Mouse (Mus musculus) testis, postnatal 14 days (tissue): ENCODE measurements around the gene Lap3.

Experiments
- DNase-seq: peaks from one replicate; pipeline ENCODE4 v3.0.0; 2021; ENCODE audit warnings: low spot score

Lap3 gene

GRCm38 (mm10) chr5:45493191-45494092 lies at the start of gene Lap3:
TSS of gene Lap3 (plus strand) at chr5:45493374.
- peak; percentile 99 for DNase-seq

GRCm38 (mm10) chr5:45444130-45444832 lies 48.9 kb upstream of the Lap3 start:
- DNase-seq, result no peak

DNA sequence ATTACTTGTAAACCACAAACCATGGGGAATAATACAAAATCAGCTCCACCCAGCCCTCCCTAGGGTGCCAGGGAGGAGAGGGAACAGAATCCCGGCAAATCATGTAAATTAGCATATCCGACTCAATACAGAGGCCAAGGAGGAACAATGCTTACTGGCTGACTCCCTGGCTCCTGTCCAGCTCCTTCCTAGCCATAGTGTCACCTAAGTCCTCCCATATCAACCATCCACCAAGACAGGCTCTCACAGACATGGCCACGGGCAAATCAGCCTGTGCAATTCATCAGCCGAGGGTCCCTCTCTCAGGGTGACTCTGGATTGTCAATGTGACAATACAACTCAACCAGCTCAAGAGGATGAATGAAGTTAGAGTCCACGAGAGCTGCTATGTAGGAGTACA lies 44.5 kb upstream of the Lap3 start:
- DNase-seq, result no peak

DNA sequence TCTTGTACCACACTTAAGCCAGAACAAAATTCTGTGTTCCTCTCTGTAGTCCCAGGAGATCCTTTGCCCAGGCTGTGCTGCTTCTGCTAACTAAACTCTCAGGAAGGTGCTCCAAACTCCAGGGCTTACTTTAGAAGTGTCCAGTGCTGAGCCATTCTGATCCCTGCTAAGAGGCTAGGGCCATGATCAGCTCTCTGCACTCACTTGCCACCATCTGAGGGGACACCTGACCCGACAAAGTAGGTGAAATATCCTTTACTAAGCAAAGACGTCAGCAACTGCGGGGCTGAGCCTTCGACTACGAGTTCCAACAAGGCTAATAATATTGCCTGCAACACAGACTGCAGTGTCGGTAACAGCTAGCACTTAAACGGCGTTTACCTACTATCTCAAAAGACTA lies 44.0 kb upstream of the Lap3 start:
- no peak for DNase-seq

GRCm38 (mm10) chr5:45449831-45450716 lies 43.1 kb upstream of the Lap3 start, which contains the start of gene Qdpr:
TSS of gene Qdpr (minus strand) at chr5:45450236.
- peak; percentile 96 for DNase-seq

GRCm38 (mm10) chr5:45453451-45453850 lies 39.7 kb upstream of the Lap3 start, which contains the start of gene Clrn2:
TSS of gene Clrn2 (plus strand) at chr5:45453751.
- no peak for DNase-seq

GRCm38 (mm10) chr5:45454456-45454855 lies 38.7 kb upstream of the Lap3 start:
- no peak for DNase-seq

- no peak for DNase-seq
Observed at GRCm38 (mm10) chr5:45472880-45473450, 20.2 kb upstream of the Lap3 start.

GRCm38 (mm10) chr5:45473521-45473920 lies 19.7 kb upstream of the Lap3 start:
- no peak for DNase-seq

DNA sequence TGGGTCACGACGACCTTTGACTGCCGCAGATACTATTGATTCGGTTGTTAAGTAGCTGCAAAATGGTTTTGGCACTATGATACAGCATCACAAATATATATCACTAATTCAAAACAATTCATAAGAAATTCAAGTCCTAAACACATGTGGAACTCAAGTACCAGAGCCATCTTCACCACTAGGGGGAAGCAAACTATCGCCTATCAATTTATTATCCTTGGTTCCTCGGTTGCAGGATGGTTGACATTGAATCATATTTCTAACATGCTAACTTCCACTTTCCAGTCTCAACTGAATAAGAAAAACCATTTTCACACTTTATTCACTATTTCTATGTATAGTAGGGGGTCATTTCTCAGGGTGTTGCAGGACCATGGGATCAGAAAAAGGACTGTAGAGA lies 19.0 kb upstream of the Lap3 start:
- DNase-seq, result no peak

DNA sequence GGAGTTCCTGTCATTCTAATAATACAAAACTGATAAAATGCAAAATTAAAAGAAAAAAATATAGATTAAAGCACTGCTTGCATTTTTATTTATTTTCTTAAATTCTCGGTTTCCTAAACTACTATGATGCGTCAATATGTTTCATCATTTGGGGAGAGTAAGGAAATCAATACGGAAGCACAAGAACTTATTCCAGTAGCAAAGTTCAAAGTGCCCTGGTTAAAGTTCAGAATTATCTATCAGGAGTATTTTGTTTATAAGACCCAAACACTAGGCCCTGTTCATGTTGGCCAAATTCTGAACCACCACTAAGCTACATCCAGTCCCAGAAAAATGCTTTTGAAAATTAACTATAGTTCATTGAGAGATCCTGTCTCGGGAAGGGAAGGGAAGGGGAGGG lies 18.4 kb upstream of the Lap3 start:
- no peak for DNase-seq

DNA sequence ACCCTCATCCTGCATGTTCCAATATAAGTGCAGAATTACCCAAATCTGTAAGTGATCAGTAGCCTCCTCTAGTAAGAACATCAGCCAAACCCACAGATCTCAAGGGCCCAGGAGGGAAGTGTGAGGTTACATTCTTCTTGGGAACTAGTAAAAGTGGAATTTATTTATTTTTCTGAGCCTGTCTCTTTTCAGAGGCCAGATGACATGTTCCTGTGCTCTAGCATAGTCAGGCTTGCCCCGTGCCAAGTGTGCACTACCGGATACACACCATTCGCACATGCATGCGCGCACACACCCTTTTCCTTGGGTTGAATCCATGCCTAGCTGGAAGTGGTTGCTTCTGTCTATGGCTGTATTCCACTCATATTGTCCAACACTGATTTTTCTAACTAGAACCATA lies 17.4 kb upstream of the Lap3 start:
- no peak for DNase-seq

GRCm38 (mm10) chr5:45476288-45476687 lies 16.9 kb upstream of the Lap3 start:
- DNase-seq, result no peak

DNA sequence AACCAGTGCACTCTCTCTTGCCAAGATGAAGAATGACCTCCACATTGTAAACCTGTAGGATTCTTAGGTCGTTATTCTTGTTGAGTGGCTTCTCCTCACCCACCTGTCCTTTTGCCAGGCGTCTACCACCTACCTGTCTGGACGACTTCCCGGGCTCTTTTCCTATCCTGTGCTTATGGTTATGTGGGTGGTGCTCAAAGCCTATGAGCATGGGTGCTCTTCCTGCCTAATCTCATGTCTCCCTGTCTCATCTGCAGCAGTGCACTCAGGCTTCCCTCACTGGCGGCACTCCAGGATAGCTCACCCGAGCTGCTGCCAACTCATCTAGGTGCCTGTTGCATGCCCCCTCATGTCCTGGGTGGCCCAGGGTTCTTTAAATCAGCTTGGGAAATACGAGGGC lies 15.6 kb upstream of the Lap3 start:
- DNase-seq, result no peak

DNA sequence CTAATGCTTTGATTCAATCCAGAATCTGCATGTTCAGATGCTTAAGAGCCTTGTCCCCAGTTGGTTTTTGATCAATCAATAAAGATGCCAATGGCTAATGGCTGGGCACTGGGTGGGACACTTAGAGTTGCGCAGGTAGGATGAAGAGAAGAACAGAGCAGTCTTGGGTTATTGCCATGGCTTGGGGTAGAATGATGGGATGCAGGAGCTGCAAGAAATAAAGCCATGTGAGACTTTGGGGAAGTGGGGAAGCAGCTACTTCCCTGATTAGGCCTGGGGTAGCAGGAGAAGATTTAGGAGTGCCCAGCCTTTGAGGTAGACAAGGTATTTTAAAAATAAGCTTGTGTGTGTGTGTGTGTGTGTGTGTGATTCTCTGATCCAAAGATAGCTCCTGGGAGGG lies 13.1 kb upstream of the Lap3 start:
- no peak for DNase-seq

GRCm38 (mm10) chr5:45481125-45481524 lies 12.0 kb upstream of the Lap3 start:
- DNase-seq, result no peak

GRCm38 (mm10) chr5:45482607-45483006 lies 10.6 kb upstream of the Lap3 start:
- no peak for DNase-seq

DNA sequence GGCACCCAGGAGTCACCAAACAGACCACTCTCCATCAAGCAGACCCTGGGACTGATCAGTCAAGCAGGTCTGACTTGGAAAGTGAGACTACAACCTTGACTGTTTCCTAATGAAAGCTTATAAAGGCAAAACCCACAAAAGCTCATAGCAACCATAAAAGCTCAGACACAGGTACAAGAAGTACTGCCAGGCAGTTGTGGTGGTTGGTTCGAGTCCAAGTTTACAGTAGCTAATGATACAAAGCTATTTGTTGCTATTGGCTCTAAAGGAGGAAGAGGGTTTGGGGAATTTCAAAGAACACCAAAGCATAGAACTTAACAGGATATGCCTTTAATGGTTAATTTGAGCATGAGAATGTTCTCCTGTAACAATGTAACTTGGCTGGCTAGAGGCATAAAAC lies 9.5 kb upstream of the Lap3 start:
- no peak for DNase-seq

DNA sequence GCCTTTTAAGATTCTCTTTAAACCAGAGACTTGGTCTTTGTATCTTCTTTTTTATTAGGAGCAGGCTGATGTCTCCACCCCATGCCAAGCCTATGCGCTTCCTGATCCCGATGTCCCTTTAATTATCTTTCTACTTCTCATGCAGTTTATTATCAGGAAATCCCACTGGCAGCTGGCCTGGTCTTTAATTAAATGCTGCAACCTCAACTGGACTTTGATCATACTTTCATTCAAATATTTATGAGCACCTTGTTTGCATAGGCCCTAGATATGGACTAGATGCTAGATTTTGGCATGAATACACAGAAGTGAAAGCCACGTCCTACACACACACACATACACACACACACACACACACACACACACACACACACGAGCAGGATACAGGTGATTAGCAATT lies 1.4 kb upstream of the Lap3 start:
- no peak for DNase-seq

DNA sequence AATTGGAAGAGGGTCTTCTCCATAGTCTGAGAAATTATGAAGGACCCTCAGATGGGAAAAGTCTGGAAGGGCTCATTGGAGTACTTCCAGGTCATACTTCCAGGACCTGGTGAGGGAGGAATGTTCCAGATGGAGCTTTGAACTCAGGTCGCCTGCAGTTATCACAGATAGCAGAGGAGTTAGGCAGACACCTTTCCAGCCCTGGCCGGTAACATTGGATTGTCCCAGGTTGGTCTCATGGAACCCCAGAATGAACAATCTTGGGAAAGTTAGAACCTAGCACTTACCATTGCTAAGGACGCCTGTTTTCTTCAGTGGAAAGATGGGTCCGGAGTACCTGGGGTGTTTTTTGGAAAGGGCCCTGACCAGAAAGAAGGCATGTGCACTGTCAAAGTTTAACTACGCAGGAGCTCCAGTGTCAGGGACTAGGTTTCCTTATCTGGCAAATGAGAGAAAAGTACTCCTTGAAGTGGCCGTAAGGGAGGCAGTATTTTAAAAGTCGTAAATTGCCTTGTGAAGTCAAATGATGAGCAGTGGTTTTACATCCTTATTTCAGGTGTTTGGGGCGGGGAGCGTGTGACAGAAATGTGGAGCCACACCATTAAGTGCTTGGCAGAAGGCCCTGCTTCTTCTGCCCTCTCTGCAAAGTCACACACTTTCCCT lies 1.1 kb downstream of the Lap3 start:
- no peak for DNase-seq

DNA sequence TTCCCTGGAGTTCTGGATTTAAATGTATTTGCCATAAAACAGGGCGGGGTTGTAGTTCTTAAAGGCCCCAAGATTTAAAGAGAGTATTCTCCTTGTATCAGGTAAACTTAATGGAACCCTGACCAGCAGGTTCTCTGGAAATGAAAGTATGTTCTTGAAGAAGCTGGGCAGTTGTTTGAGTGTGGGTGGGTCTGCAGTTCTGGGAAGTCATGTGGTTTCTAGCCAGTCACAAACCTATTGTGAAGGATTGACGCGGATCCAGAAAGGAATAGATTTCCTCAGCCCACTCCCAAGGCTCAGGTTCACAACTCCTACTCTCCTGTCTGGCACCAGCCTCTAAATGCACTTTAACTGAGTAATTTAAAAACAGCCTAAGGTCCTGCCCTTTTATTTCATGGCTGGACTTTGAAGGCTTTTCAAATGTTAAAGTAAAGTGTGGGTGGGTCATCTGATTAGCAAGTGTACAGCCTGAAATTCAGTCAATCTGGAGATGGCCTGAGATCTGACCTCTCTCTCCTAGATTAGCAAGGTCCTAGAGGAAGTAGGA lies 2.3 kb downstream of the Lap3 start:
- DNase-seq, result no peak
